Mouse (Mus musculus): ENCODE data around the gene Gm33815. TPM values are rescaled to one million over a fixed set of nuclear protein-coding genes. Genes with fewer than 3 reads are reported as not detected.
"Not testable (repeated sequence)": the region's sequence is repeated elsewhere in the genome, so short reads cannot be mapped to it uniquely, and the experiment has no call there.

The Gm33815 gene
- not detected in 2 replicates for polyA plus RNA-seq (2012)

- not testable (repeated sequence) for TF ChIP-seq GATA1 (IDR thresholded peaks at IDR 0.05; ENCODE audit: low read length)
These were observed at the start of gene Gm33815 for GRCm38 (mm10) chrY:69320832-69321231. TSS of gene Gm33815 (plus strand) at chrY:69321132.

Measured in G1E-ER4 (cell line).